Mouse (Mus musculus) kidney, postnatal 25 days (tissue): ENCODE results near the gene Dmrt3.

Experiments used
- DNase-seq, 2 experiments: peaks; one replicate each; pipeline ENCODE4 v3.0.0; 2021; ENCODE audit warnings: mixed read lengths in 2 of 2

Gene Dmrt3

GRCm38 (mm10) chr19:25622291-25623251 lies 12.5 kb downstream of the Dmrt3 start:
- DNase-seq: peak; percentile 69 to 82

DNA sequence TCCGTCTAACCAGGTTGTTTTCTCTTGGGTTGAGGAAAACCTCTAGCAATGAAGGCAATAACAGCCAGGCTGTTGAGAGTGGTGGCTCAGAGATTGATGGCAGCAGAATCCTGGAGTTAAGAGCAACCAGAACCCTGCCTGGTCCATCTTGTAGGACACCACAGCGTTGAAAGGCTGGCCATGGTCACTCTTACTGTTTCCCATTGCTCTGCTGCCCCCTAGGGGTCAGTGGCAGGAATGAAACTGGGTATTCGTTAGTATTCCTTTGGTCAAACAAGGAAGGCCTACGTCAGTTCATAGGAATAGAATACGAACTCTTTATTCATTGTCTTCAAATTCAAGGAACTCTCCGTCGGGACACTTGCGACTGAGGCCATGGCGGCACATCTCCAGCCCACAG lies 18.4 kb downstream of the Dmrt3 start:
- DNase-seq: peak; percentile 72 to 76

GRCm38 (mm10) chr19:25635119-25635518 lies 25.0 kb downstream of the Dmrt3 start:
- DNase-seq: no peak

- DNase-seq: peak; percentile 66 to 79
Measured at GRCm38 (mm10) chr19:25635622-25636244, 25.6 kb downstream of the Dmrt3 start.

DNA sequence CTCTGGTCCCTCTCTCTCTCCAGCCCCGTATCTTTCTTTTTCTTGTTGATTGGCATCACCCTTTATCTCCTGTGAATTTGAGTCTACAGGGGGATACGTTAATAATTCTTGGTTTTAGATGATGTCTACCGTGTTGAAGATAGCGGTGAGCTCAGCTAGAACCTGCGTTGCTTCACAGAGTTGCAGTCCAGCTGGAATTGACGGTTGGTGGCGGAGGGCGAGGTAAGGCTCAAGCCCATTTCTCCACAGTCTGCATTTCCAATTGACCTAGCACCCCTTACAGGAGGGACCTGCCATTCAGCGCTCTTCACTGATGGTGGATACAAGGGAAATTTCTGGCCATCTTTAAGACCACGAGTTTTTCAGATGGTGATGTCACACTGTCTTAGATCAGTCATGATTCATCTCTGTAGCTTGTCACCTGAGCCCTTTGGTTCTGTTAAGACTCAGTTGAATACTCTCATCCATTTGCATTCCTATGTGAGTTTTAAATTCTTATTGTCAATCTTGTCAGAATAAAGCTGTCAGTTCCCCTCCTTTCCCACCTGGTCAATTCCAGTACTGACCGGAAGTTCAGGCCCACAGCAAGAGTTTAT lies 28.8 kb downstream of the Dmrt3 start:
- no peak for DNase-seq

DNA sequence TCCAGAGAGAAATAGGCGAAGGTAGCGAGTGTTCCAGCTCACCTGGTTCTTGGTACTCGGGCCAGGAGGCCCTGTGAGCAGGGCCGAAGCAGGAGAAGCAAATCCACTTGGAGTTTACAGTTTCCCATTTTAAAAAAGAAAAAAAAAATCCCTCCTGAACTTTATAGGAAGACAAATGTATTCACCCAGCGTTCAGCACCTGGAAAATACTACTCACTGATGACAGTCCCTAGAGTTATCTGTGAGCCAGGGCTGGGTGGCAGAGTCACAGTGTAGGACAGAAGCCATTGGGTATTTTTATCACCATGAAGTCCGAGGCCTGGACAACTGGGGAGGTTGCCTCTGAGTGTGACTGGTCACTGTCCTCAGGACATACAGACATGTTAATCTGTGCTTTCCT lies 31.7 kb downstream of the Dmrt3 start:
- DNase-seq: no peak

DNA sequence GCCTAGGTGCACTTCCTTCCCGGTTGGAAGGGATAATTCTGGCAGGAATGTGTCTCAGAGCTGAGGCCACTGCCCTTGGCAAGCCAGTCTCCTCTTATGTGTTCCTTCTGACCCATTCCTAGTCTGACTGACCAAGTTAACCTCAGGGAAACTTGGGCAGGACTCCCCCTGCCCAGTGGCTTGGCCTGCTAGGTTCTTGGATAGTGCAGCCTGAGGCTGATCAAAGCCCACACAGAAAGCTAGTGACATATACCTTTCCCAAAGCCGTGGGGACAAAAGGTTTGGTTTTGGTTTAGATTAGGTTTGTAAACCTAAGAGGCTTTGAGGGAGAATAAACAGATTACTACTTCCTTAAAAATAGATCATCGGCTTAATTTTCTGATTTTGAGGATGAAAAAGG lies 37.0 kb downstream of the Dmrt3 start:
- DNase-seq: no peak

DNA sequence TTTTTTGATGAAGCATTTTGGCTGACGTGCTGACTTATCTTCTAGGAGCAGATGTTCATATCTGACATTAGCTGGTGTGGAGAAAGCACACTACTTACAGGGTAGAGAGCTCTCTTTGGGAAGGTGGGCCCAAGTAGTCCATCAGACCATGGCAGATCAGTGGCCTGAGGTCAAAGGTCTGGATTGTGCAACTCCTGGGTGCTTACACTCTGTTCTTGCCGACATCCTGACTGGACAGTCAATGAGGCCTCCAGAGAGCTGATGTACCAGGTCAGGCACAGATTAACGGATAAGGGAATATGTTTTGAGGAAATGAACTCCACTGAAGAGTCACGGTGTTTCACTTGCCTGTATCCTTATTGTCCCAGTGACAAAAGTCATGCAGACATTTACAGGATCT lies 38.6 kb downstream of the Dmrt3 start:
- no peak for DNase-seq

DNA sequence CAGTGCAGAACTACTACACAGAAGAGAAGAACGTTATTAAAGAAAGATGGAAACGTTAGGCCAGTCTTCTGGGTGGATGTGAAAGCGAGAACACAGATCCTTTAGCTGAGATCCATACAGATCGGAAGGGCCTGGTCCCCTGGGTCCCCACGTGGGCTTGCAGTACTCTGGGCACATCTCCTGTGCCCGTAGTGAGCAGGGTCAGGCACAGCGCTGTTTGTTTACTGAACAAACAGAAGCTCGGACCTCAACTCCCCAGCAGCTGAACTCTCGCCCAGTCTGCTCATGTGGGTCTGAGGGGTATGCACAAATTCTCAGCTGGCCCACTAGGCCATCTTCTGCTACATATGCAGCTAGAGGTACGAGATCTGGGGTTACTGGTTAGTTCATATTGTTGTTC lies 40.4 kb downstream of the Dmrt3 start:
- DNase-seq: no peak

- no peak for DNase-seq
Measured at GRCm38 (mm10) chr19:25652560-25652959, 42.5 kb downstream of the Dmrt3 start.

GRCm38 (mm10) chr19:25654034-25654749 lies 44.1 kb downstream of the Dmrt3 start:
- DNase-seq: no peak

GRCm38 (mm10) chr19:25665486-25666339 lies 55.6 kb downstream of the Dmrt3 start:
- DNase-seq: no peak

DNA sequence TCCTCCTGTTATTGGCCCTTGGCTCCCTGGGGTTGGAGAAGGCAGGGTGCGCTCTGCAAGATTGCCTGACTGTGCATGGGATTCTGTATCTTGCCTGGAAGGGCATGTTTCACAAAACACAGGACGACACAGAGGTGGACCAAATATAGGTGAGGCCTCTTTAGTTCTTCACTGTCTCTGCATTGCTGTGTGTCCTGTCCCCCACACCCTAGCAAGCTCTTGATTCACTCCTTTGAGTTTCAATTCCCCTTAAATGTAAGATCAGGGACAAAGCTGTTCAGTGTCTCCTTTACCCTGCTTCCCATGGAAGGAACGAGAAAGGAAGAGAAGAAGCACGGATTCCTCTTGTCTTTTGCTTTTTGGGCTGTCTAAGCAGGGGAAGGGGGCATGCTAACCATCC lies 57.7 kb downstream of the Dmrt3 start:
- no peak for DNase-seq

- no peak for DNase-seq
Measured at GRCm38 (mm10) chr19:25669593-25670248, 59.6 kb downstream of the Dmrt3 start.

- no peak for DNase-seq
Measured at GRCm38 (mm10) chr19:25670571-25671285, 60.6 kb downstream of the Dmrt3 start.

DNA sequence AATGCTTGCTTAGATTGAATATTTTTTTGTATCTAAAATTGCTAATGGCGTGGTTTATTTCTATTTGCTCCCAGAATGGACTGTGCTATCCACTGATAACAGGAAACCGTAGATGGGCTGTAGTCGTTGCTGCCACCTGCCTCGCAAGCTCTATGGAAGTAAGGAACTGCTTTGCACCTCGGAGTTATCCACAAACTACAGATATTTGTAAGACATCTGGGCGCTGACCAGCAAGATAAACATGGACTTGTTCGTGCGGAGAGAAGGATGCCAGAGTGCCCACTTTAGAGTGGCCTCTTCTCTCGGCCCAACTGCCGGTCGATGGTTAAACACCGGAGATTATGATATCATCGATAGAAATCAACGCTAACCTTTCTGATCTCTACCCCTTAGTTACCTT lies 61.6 kb downstream of the Dmrt3 start:
- no peak for DNase-seq

- DNase-seq: peak; percentile 40 to 74
Measured at GRCm38 (mm10) chr19:25672101-25672950, 62.2 kb downstream of the Dmrt3 start, which contains the start of gene Dmrt2. Dmrt2 (plus strand) TSS chr19:25672411.
